Mouse (Mus musculus): Measurements from ENCODE around the gene Gabrg3. TPM values are rescaled to one million over a fixed set of nuclear protein-coding genes. Genes with fewer than 3 reads are reported as not detected.

The Gabrg3 gene
- not detected in 2 replicates for total RNA-seq (2023)

GRCm38 (mm10) chr7:57386517-57387340, at the start of gene Gabrg3:
TSS of gene Gabrg3 (minus strand) at chr7:57387188.

GRCm38 (mm10) chr7:57419392-57419791, 32.4 kb upstream of the Gabrg3 start, which contains the start of gene Gabrb3:
TSS of gene Gabrb3 (plus strand) at chr7:57419692.

Other genes with a start within 250 kb of the Gabrg3 start
- not detected in 2 replicates for gene Gabrb3, start 32.5 kb upstream of the Gabrg3 start, total RNA-seq (2023)
- gene Gabra5, start 122.9 kb upstream of the Gabrg3 start, total RNA-seq (2023), result not detected in 2 replicates

Data from neutrophil, adult 65 days (primary cell).